Mouse (Mus musculus): ENCODE results near the gene Cd2bp2.

GRCm38 (mm10) chr7:127152464-127152863 lies 43.4 kb downstream of the Cd2bp2 start:
- TF ChIP-seq CTCF (IDR thresholded peaks at IDR 0.05; ENCODE audit: low read depth) (no peak), EP300 (optimal IDR thresholded peaks at IDR 0.05) (no peak)

All from stomach, postnatal 0 days (tissue).